Mouse (Mus musculus) ovary, postnatal 36 days (tissue): ENCODE data around the gene Nup37.

Experiments
- DNase-seq: peaks from one replicate; pipeline ENCODE4 v3.0.0; 2022; ENCODE audit warnings: low spot score, mixed read lengths

Gene Nup37

DNA sequence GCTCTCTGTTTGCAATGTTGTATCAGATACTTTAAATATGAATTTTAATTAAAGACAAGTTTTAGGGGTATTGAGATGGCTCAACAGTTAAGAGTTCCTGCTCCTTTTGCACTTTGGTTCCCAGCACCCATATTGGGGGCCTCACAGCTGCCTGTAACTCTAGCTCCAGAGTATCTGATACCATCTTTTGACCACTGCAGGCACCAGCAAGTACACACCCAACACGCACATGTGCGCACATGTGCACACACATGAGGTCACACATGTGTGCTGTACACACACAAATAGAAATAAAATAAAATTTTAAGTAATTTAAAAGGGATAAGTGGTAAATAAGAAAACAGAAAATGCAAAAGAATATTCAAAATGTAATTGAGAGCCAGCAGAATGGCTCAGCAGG is 81.2 kb downstream of the Nup37 start:
- DNase-seq = no peak
